Mouse (Mus musculus) kidney, embryonic 14.5 days (tissue): ENCODE data around the gene Tlr3. TPM values are rescaled to one million over a fixed set of nuclear protein-coding genes. Genes with fewer than 3 reads are reported as not detected.

Source experiments
- ATAC-seq: fragments of 200-750 bp; cut with Nextera tagmentation; 2 replicates; pipeline ENCODE4 v1.8.0; 2017; ENCODE audit warnings: moderate number of reproducible peaks, mild to moderate bottlenecking, moderate TSS enrichment, moderate library complexity; ENCODE audit not compliant: low FRiP score, low TSS enrichment
- H3K27ac ChIP-seq: fragments of 300-500 bp; sonication (generic); 2 replicates; pipeline ENCODE4 v1.5.1; 2014; ENCODE audit warnings: low read depth, mild to moderate bottlenecking, low read length, moderate library complexity, mixed read lengths
- H3K27me3 ChIP-seq: fragments of 300-500 bp; sonication (generic); 2 replicates; pipeline ENCODE4 v1.6.1; 2014; ENCODE audit warnings: mild to moderate bottlenecking, low read length; ENCODE audit not compliant: control insufficient read depth, insufficient read depth
- H3K36me3 ChIP-seq: fragments of 300-500 bp; sonication (generic); 2 replicates; pipeline ENCODE4 v1.6.1; 2014; ENCODE audit warnings: low read length, mixed read lengths; ENCODE audit not compliant: control insufficient read depth, insufficient read depth
- H3K4me1 ChIP-seq: fragments of 300-500 bp; sonication (generic); 2 replicates; pipeline ENCODE4 v1.6.1; 2014; ENCODE audit warnings: low read length, mixed read lengths; ENCODE audit not compliant: control insufficient read depth, insufficient read depth
- H3K4me2 ChIP-seq: fragments of 300-500 bp; sonication (generic); replicated peaks from 2 replicates; pipeline ENCODE4 v1.6.1; 2014; ENCODE audit warnings: low read depth, mild to moderate bottlenecking, low read length
- H3K4me3 ChIP-seq: fragments of 300-500 bp; sonication (generic); 2 replicates; pipeline ENCODE4 v1.5.1; 2014; ENCODE audit warnings: mild to moderate bottlenecking, low read length
- H3K9ac ChIP-seq: fragments of 300-500 bp; sonication (generic); 2 replicates; pipeline ENCODE4 v1.6.1; 2014; ENCODE audit warnings: low read depth, mild to moderate bottlenecking, low read length, moderate library complexity
- H3K9me3 ChIP-seq: fragments of 300-500 bp; sonication (generic); 2 replicates; pipeline ENCODE4 v1.6.1; 2016; ENCODE audit warnings: low read length; ENCODE audit not compliant: control insufficient read depth
- whole genome bisulfite sequencing: fragments of 180-500 bp; shearing (Covaris S2); extraction: QIAGEN DNeasy Blood & Tissue Kit; methylation state at CpG from one replicate; pipeline ENCODE4 v1.1.7; 2014; 5-methylcytosine and 5-hydroxymethylcytosine counted together
- polyA plus RNA-seq: library from polyadenylated mRNA; unstranded; fragments of >200 nt; fragmentation: Nextera tagmentation; extraction: Ambion mirVana; gene quantifications from 2 replicates; pipeline ENCODE4 v1.2.1, GENCODE M21; 2014

Tlr3 gene
- polyA plus RNA-seq, result 2.1 and 3.8 TPM in 2 replicates

DNA sequence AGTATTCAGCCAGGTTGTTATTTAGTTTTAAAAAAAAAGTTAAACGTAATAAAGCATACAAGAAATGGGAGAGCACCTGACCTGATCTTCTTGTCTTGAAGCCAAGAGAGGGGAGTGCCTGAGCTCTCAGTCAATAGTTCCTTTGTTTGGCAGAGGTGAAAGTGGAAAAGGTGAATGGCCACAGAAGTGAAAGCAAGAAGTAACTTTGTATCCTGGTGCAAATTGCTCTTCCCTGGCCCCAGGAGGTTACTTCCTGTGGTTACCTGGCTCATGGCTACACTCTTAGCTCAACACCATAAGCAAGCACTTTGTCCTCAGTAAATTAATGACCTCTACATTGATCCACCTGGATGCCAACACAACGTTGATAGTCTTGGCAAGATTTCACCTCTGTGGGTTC, at the start of gene Tlr3:
TSS of gene Tlr3 (minus strand) at position 199 of the 400 bp plus-strand sequence.
- Histone ChIP-seq H3K27me3 (no peaks in the 10 kb centered on the region), H3K4me3 (peak within 1 kb of the TSS; percentile 40), H3K4me1 (no peaks in the 10 kb centered on the region), H3K9me3 (no peaks in the 10 kb centered on the region), H3K4me2 (peak within 1 kb of the TSS; percentile 45), H3K9ac (peak within 1 kb of the TSS; percentile 28; the same call in 1 of the 2 replicates), H3K36me3 (no peaks in the 10 kb centered on the region), H3K27ac (peak within 1 kb of the TSS; percentile 74)
- no peak for ATAC-seq
- WGBS, result 54% methylated on average over 2 of the region's 2 CpGs

DNA sequence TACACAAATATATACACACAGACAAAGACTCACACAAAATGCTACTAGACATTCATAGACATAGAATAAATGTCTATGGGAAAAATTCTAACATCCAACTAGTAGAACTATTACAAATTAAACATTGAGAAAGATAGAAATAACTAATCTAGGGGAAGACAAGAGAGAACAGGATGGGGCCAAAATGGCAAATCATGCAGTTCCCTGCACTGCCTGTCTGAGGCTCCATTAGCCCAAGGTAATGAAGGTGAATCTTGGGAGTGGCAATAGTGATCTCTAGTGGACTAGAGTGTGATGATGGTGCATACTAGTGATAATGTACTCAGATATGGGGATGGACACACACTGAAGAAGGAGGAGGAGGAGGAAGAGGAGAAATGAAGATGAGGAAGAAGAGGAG, 47.0 kb upstream of the Tlr3 start:
- Histone ChIP-seq H3K27me3 (no peaks in the 10 kb centered on the region), H3K36me3 (no peaks in the 10 kb centered on the region), H3K4me2 (no peak overlapping the region), H3K27ac (no peak overlapping the region), H3K9ac (no peak overlapping the region), H3K4me3 (no peak overlapping the region), H3K4me1 (no peaks in the 10 kb centered on the region), H3K9me3 (0 out of 2 replicates have a peak, but pooled peaks cover 3% of the 10 kb centered on the region)
- ATAC-seq, result no peak

DNA sequence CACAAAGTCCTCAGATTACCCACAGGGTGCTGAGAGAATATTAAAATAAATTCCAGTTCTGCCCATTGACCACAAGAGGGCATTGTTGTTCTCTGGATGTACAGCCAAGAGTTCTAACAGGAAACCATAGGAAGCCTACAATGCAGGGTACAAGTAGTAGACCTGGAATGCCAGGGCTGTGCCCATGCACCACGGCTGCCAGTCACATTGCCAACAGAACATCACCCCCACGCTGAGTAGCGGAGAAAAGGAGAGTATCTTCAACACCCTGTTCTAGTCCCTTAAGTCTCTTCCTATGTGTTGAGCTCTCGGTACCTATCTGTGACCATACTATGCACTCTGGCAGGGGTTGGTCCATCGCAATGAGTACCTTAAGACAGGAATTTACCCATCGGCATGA, 43.5 kb upstream of the Tlr3 start:
- no peak overlapping the region for H3K9ac ChIP-seq
- WGBS, result 69% methylated on average over 6 of the region's 6 CpGs
- no peak overlapping the region for H3K27ac ChIP-seq
- H3K9me3 ChIP-seq, result 0 out of 2 replicates have a peak, but pooled peaks cover 3% of the 10 kb centered on the region
- no peaks in the 10 kb centered on the region; the same call in 1 of the 2 replicates for H3K27me3 ChIP-seq
- no peak overlapping the region for H3K4me3 ChIP-seq
- no peak overlapping the region for H3K4me2 ChIP-seq
- no peaks in the 10 kb centered on the region for H3K4me1 ChIP-seq
- no peaks in the 10 kb centered on the region for H3K36me3 ChIP-seq
- peak; percentile 83 for ATAC-seq

DNA sequence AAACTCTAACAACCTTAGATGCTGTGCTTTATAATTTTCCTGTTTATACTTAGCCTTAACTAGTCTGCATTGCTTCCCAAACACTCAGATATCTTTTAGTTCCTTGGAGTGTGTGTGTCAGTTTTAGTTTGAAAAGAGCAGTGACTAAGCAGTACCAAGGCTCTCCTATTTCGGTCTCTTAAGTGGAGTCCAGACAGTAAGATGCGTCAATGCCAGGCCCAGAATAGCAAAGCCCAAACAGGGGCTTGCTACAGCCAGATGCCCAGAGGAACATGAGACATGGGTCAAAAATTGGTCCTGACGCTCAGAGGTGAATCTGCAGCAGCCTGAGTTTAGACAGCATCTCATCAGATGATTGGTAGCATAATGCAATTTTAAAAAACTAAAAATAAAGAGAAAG, 41.2 kb upstream of the Tlr3 start:
- H3K9ac ChIP-seq, result no peak overlapping the region
- H3K27me3 ChIP-seq, result no peaks in the 10 kb centered on the region; the same call in 1 of the 2 replicates
- 84% methylated on average over 3 of the region's 3 CpGs for WGBS
- ATAC-seq, result no peak
- H3K4me2 ChIP-seq, result no peak overlapping the region
- 0 out of 2 replicates have a peak, but pooled peaks cover 3% of the 10 kb centered on the region for H3K9me3 ChIP-seq
- H3K4me1 ChIP-seq, result no peaks in the 10 kb centered on the region
- H3K4me3 ChIP-seq, result no peak overlapping the region
- no peaks in the 10 kb centered on the region for H3K36me3 ChIP-seq
- no peak overlapping the region for H3K27ac ChIP-seq

DNA sequence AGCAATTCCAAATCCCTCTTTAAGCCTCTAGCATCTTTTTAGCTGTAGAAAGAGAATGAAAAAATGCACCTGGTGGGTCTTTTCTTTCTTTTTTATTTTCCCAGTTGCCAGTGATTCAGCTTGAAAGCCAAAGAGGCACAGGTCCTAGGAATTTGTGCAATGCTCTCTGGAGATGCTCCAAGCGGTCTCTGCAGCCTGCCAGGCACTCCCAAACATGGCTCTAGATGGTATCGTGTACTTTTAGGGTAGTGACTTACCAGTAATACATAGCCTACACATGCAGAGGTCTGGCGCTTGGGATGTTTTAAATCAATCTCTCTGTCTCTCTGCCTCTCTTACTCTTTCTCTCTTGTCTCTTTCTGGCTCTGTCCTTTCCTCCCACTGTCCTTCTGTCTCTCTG, 38.0 kb upstream of the Tlr3 start:
- H3K27ac ChIP-seq, result no peak overlapping the region
- no peak overlapping the region for H3K4me2 ChIP-seq
- H3K36me3 ChIP-seq, result no peaks in the 10 kb centered on the region
- no peak overlapping the region for H3K4me3 ChIP-seq
- H3K27me3 ChIP-seq, result no peaks in the 10 kb centered on the region; the same call in 1 of the 2 replicates
- no peak overlapping the region for H3K9ac ChIP-seq
- WGBS, result 80% methylated on average over 3 of the region's 3 CpGs
- no peak for ATAC-seq
- H3K9me3 ChIP-seq, result no peaks in the 10 kb centered on the region
- no peaks in the 10 kb centered on the region for H3K4me1 ChIP-seq

DNA sequence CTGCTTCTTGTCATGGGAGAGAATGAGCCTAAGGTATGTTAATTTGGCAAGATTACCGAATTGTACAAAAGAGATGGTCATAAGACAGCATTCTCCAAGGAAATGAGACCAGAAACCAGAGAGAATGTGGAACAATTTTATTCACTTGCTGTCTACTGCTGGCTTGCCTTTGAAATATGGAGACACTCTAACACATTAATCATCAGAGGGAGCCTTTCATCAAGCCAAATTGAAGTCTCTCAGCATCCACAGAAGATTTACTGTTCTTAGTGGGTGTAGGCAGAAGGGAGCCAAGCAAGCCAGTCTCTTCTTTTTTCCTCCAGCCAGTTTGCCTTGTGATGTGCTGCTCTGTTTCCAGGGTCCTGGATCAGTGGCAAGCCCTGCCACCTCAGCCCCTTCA, 37.4 kb upstream of the Tlr3 start:
- ATAC-seq, result no peak
- Histone ChIP-seq H3K4me3 (no peak overlapping the region), H3K27me3 (no peaks in the 10 kb centered on the region; the same call in 1 of the 2 replicates), H3K27ac (no peak overlapping the region), H3K9me3 (no peaks in the 10 kb centered on the region), H3K9ac (no peak overlapping the region), H3K4me1 (no peaks in the 10 kb centered on the region), H3K36me3 (no peaks in the 10 kb centered on the region), H3K4me2 (no peak overlapping the region)
- 65% methylated on average over 1 of the region's 1 CpGs for WGBS

DNA sequence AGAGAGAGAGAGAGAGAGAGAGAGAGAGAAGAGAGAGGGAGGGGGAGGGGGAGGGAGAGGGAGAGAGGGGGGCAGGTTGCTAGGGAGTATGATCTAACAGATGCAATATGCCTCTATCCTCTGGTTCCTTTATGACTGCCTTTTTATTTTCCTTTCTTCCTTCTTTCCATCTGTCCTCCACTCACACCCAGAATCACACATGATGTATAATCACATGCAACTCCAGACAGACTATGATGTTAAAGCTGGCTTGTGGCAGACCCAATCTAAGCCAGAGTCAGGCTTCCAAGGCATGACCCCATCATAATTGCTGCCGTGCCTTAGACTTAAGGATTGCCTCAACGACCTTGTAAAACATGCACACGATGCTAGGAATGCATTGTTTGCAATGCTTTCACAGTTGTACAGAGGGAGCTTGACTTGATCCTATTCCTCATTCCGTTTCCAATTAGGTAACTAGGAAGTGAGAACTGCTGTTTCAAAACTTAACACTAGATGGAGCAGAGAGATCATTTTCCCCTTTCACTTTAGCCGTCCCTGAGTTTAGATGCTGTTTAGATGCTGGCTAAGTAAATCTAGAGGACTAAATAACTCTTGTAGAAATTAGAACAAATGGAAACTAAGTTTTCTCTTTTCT, 28.1 kb upstream of the Tlr3 start:
- no peaks in the 10 kb centered on the region for H3K36me3 ChIP-seq
- no peaks in the 10 kb centered on the region for H3K4me1 ChIP-seq
- no peak overlapping the region for H3K9ac ChIP-seq
- no peak overlapping the region for H3K4me3 ChIP-seq
- no peaks in the 10 kb centered on the region for H3K9me3 ChIP-seq
- 12% methylated on average over 5 of the region's 5 CpGs for WGBS
- no peak overlapping the region for H3K27ac ChIP-seq
- no peak overlapping the region for H3K4me2 ChIP-seq
- H3K27me3 ChIP-seq, result no peaks in the 10 kb centered on the region
- no peak for ATAC-seq

DNA sequence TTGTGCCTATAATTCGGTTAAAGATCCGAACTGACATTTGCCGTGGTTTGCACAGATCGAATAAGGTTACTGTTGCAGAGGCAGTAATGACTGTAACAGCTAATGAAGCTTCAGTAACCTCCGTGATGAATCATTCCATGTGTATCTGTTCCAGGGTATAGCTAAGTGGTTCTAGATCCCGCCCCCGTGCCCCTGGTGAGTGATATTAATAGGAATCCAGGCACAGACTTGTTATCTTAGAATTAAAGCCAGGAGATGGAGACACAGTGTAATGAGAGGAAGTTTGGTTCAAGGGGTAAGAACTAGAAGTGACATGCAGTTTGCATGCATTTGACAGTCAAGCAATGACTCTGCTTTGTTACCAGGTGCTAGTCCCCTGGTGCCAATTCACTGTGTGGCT, 9.3 kb upstream of the Tlr3 start:
- Histone ChIP-seq H3K27ac (no peak overlapping the region), H3K9me3 (no peaks in the 10 kb centered on the region), H3K4me1 (no peaks in the 10 kb centered on the region), H3K36me3 (no peaks in the 10 kb centered on the region), H3K9ac (no peak overlapping the region), H3K27me3 (no peaks in the 10 kb centered on the region), H3K4me2 (no peak overlapping the region), H3K4me3 (no peak overlapping the region)
- ATAC-seq, result no peak
- WGBS, result 90% methylated on average over 7 of the region's 7 CpGs

DNA sequence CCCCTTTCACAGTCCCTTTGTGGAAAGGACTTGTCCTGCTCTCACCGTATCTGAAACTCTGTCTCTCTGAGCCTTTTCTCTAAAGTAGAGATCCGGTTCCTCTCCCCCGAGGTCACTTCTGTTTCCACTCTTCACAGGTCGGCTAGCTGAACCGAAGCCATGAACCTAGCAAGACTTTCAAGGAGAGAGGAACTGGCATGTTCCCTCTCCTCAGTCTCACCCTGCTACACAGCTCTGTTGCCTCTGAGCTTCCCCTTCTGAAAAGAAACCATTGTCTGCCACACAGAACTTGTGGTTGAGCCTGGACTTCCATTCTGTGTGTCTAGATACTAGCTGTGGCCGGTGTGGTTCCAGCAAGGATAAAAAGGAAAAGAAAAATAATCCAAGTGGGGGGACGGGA, 4.1 kb upstream of the Tlr3 start:
- no peaks in the 10 kb centered on the region for H3K27me3 ChIP-seq
- no peak overlapping the region for H3K4me2 ChIP-seq
- H3K36me3 ChIP-seq, result no peaks in the 10 kb centered on the region
- H3K4me1 ChIP-seq, result no peaks in the 10 kb centered on the region
- whole genome bisulfite sequencing, result 75% methylated on average over 7 of the region's 7 CpGs
- no peak overlapping the region for H3K27ac ChIP-seq
- H3K4me3 ChIP-seq, result no peak overlapping the region
- H3K9me3 ChIP-seq, result no peaks in the 10 kb centered on the region
- ATAC-seq, result no peak
- no peak overlapping the region for H3K9ac ChIP-seq
